Mouse (Mus musculus) T-helper 17 cell (primary cell): ENCODE results near the gene Gm42674.

Source experiments
- in situ Hi-C, 2 experiments: fragments of 300-600 bp; cut with MboI, MseI; formaldehyde crosslinking; loops; 1 replicate in 1 of 2; 2 replicates in 1 of 2; pipeline ENCODE4 v1.15.1; 2025; ENCODE audit warnings: high pct_unique_total_duplicates in 2 of 2

Gm42674 gene

DNA sequence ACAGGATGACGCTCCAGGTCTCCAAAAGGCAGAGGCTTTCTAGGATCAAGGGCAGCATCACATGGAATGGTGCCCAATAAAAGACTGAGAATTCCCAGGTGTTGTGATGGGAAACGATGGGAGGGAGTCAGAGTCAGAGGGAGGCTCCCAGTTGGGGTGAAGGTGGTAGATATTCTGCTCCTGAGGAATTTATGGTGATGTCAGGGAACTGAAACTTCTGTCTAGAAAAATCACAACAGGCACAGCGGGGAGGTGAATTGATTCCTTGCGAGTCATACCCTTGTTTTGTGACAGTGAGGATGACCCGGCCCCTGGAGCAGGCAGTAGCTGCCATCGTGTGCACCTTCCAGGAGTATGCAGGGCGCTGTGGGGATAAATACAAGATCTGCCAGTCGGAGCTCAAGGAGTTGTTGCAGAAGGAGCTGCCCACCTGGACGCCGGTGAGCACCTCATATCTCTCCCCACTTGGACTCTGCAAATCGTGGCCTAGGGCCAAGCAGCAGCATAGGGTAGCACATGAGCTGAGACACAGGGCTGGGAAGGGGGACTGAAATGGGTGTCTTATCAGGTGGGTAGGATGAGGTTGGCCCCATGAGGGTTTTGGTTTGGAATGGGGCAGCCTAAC lies at the start of gene Gm42674:
Gm42674 (plus strand) TSS at position 419 of the 625 bp plus-strand sequence.
- in situ Hi-C loops = loop anchor here (10.0 kb wide), 2 partner anchors 887 to 1357 kb away; partner anchors contain the start of genes Adar (in 1 of the 2), Krtcap2 (in 1 of the 2) and Trim46 (in 1 of the 2)

GRCm38 (mm10) chr3:90552231-90552630 lies 49.5 kb upstream of the Gm42674 start:
- in situ Hi-C loops = no loop called here

DNA sequence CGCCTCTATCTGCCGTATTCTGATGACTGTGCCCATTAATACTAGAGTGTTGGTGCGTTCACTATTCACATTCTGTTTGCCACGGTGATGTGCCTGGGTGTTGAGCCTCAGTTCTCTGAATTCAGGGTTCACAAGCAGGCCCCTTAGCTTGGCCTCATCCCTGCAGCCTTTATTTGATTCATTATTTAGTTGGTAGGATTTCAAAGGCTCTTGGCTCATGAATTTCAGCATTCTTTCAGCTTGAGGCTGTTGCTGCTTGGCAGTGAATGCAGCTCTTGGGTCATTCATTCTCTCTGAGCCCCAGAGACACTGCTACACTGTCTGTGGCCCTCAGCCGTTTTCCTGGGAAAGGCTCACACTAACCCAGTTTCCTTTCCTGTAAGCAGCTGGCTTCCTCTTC lies 45.8 kb upstream of the Gm42674 start:
- in situ Hi-C loops = no loop called here

DNA sequence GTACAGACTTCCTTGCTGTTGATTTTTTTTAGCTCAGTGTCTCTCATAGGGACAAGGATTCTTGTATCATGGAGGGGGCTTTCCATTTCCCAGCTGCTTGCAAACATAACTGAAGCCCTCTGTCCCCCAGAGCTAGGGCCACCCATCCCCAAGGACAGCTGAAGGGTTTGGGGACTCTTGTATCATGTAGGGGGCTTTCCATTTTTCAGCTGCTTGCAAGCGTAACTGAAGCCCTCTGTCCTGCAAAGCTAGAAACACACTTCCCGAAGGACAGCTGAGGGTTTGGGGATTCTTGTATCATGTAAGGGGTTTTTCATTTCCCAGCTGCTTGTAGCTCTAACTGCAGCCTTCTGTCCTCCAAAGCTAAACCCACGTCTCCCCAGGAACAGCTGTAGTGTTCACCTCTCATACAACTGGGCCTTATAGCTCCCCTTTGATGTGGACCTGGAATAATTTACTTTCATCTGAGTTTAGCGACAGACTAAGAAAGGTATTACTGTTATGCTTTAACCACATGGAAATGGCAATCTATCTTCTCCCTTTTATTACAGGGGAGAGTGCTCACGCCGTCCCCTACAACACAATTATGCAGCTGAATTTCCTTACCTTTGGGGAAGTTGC lies 41.6 kb upstream of the Gm42674 start, which contains the start of gene S100a3:
S100a3 (plus strand) TSS at position 571 of the 621 bp plus-strand sequence.
- in situ Hi-C loops = no loop called here

GRCm38 (mm10) chr3:90574691-90575090 lies 27.0 kb upstream of the Gm42674 start:
- in situ Hi-C loops = loop anchor here in 1 of 2 experiments (5.0 kb wide), 1 partner anchor 47 kb away; the partner anchor contains the start of gene S100a14

GRCm38 (mm10) chr3:90575320-90575719 lies 26.4 kb upstream of the Gm42674 start:
- in situ Hi-C loops = no loop called here

DNA sequence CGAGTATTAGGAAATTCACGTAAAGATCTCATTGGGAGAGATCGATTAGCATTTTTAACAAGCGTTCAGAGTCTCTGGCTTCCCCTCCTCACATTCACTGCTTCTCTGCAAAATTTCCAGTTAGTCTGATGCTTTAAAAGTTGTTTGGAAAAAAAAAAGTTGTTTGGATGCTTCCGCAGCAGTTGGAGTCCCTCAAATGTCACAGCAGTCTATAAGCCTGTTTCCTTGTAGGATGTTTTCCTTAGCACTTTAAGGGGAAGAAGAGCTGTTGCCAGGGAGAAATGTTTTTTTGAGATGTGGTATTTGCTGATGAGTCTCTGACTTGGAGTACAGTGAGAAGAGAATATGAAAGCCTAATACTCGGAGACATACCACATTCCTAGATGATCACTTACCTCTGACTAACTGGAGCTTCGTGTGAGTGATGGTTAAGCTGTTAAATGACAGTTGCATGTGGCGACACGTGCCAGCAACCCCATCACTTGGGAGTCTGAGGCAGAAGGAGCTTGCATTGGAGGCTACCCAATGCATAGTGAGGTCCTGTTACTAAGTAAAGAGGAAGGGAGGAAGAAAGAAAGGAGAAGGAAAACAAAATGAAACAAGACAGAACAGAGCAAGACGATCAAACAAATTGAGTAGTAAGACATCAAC lies 25.2 kb upstream of the Gm42674 start:
- in situ Hi-C loops = no loop called here

GRCm38 (mm10) chr3:90579433-90579832 lies 22.3 kb upstream of the Gm42674 start:
- in situ Hi-C loops = no loop called here

DNA sequence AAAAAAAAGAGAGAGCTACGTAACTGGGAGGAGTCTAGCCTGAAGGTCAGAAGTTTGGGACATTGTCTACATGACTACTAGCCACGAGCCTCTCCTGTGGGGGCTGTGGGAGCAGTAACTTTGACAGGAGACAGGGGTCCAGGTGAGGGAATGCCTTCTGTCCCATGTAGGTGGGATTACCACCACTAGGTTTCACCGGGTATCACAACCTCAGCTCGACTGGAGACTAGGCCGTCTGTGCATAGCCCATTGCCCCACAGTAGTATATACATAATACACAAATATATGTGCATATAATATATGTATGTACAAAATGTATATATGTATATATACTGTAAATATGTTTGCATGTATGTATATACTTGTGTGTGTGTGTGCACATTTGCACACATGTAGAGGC lies 20.6 kb upstream of the Gm42674 start:
- in situ Hi-C loops = loop anchor here in 1 of 2 experiments (5.0 kb wide), 1 partner anchor 36 kb away; no protein-coding TSS in a partner anchor

DNA sequence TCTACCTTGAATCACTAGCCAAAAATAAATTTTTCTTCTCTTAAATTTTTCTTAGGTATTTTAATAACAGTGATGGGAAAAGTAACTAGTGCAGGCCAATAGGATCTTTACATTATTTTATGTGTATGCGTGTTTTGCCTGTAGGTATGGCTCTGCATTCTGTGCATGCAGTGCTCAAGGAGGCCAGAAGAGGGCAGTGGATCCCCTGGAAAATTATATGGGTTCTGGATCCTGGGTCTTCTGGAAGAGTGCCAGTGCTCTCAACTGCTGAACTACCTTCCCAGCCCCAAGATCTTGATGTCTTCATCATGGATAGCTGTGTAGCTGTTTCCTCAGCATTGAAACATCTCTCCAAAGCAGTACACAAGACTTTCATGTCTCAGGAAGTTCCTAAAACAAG lies 19.5 kb upstream of the Gm42674 start:
- in situ Hi-C loops = loop anchor here in 1 of 2 experiments (5.0 kb wide), 1 partner anchor 35 kb away; no protein-coding TSS in a partner anchor

- in situ Hi-C loops = loop anchor here in 1 of 2 experiments (5.0 kb wide), 1 partner anchor 35 kb away; no protein-coding TSS in a partner anchor
Observed at GRCm38 (mm10) chr3:90582556-90582955, 19.1 kb upstream of the Gm42674 start.

DNA sequence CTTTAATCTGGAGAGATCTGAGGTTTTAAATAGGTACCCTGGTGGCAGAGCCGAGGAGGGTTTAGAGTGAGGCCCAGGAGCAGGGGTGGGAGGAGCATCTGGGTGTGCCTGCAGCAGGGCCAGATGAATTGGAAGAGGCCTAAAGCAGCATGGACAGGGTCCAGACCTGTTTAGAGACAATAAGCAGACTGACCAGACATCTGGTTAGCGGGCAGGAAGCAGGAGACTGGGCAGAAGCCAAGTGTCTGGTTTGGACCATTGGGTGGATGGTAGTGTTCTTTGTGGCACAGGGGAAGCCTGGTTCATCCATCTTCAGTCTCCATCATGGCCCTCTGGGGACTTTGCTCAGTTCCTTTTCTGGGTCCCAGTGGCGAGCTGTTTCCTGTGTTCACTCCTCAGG lies 17.8 kb upstream of the Gm42674 start:
- in situ Hi-C loops = loop anchor here in 1 of 2 experiments (5.0 kb wide), 1 partner anchor 33 kb away; no protein-coding TSS in a partner anchor

- in situ Hi-C loops = loop anchor here in 1 of 2 experiments (5.0 kb wide), 1 partner anchor 93 kb away; the partner anchor contains the start of gene Snapin
Observed at GRCm38 (mm10) chr3:90585595-90585994, 16.1 kb upstream of the Gm42674 start.

GRCm38 (mm10) chr3:90586016-90586643 lies 15.6 kb upstream of the Gm42674 start:
- in situ Hi-C loops = loop anchor here in 1 of 2 experiments (5.0 kb wide), 1 partner anchor 94 kb away; the partner anchor contains the start of gene Snapin

DNA sequence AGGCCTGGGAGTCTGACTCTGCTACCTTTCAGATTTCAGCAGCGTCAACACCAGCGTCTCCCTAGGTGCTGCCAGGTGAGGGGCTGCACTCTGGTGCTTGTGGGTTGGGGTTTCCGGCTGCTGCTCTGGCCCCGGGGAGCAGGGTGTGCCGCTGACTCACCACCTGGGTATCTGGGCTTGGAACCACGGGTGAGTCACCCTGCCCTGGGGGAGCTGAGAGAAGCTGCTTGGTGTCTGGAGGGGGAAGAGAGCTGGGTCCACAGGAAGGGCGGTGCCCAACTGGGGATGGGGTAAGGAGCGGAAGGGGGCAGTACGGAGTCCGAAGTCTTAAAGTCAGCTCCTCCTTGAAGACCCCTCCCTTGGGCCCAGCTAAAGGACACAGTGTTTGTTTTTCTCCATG lies 14.8 kb upstream of the Gm42674 start:
- in situ Hi-C loops = loop anchor here in 1 of 2 experiments (5.0 kb wide), 1 partner anchor 95 kb away; the partner anchor contains the start of gene Snapin

DNA sequence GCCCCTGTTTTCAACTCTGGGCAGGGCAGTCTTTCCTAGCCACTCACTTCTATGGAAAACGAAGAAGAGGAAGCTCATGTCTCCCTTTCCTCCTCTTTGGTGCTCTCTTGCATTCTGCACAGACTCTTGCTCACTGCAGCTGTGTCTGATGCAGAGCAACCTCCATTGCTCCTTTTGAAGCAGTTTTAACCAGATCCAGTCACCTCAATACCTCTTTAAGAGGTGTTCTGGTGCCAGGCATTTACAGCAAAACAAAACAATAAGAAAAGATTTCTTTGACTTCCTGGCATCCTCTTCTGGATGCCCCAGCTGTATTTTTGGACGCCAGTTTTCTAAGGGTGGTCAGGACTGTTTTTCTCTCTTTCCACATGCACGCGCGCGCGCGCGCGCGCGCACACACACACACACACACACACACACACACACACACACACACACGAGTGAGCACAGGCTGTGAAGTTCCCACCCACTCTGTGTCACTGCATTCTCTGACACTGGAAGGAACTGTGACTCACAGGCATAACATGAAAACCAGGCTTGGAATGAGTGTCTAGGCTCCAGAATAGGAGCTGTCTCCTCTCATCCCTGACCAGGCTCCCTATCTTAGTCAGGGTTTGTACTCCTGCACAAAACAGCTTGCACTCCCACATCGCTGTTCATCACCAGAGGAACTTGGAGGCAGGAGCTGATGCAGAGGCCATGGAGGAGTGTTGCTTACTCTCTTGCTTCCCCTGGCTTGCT lies 14.2 kb upstream of the Gm42674 start:
- in situ Hi-C loops = loop anchor here in 1 of 2 experiments (5.0 kb wide), 1 partner anchor 95 kb away; the partner anchor contains the start of gene Snapin

DNA sequence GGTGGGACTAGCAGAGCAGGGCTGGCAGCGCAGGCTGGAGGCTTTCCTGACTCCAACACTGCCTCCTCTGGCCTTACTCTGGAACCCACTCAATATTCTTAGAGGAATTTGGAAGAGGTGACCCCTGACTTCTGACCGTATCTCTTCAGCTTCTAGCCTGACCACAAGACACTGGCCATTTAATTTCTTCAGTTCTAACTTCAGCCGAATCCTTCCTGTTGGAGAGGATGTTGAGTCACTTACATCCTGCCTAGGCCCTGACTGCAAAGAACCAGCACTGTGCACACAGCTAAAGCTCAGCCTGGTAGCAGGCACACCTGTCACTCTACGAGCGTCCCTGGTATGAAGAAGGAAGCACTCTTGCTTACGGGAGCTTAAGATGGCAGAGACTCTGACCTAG lies 12.3 kb upstream of the Gm42674 start:
- in situ Hi-C loops = loop anchor here in 1 of 2 experiments (5.0 kb wide), 1 partner anchor 97 kb away; the partner anchor contains the start of gene Snapin

GRCm38 (mm10) chr3:90589947-90590346 lies 11.8 kb upstream of the Gm42674 start, which contains the start of gene S100a2:
S100a2 (plus strand) TSS chr3:90590247.
- in situ Hi-C loops = loop anchor here in 1 of 2 experiments (5.0 kb wide), 1 partner anchor 98 kb away; the partner anchor contains the start of gene Snapin

DNA sequence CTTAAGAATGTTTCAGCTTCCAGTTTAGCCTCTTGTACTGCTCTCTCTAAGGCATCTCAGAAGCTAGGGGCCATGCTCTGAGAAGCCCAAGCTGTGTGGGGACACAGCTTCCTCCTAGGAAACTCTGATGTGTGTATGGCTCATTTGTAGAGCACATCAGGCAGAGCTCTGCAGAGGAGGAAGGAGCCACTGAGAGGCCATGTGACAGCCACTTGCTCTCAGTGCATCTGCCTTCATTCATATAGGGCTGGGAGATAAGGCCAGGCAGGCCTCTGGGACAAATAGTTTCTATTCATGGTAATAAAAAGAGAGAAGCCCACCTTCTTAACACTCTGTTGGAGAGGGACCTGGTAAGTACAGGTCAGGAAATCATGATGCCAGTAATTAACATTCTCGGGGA lies 7.2 kb upstream of the Gm42674 start:
- in situ Hi-C loops = no loop called here

DNA sequence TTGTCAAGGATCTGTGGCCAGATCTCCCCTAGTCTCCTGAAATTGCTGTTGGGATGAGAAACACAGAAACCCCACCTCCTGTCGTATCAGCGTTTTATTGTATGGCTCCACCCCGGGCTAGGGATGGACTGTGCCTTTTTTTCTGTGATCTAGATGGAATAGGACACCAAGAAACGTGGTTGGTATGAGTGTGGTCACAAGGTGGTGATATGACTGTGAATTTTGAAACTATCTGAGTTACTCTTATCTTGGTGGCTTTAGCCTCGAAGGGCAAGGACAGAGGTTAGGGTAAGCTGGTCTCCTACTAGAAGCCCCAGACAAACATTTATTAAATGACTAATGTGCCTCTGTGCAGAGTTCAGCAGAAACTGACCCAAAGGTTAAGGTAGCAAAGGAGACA lies 6.1 kb upstream of the Gm42674 start:
- in situ Hi-C loops = no loop called here
